Mouse (Mus musculus) liver, postnatal 0 days (tissue): Measurements from ENCODE around the gene Khnyn.

Experiments
- CTCF ChIP-seq: sonication (generic); IDR thresholded peaks from 2 replicates; pipeline ENCODE4 v1.5.1; 2016; ENCODE audit warnings: antibody characterized with exemption, low read depth
- EP300 ChIP-seq: IDR thresholded peaks from 2 replicates; pipeline ENCODE4 v1.6.1; 2016; ENCODE audit warnings: antibody characterized with exemption, low read depth, mild to moderate bottlenecking

GRCm38 (mm10) chr14:55866962-55867361, 17.8 kb upstream of the Khnyn start:
- TF ChIP-seq CTCF (peak; percentile 86), EP300 (no peak)
